ENCODE assay signal across 12 mouse cellular contexts in genomic region chr4:51153539-51153938, GRCm38 (mm10).
"Had no signal": no experiment of that assay in that cellular context is flagged by ENCODE, and none has a peak within 500 bp of the region (broad histone marks: within the 10 kb centered on the region; RNA-seq: fewer than 3 reads in every experiment).

No protein-coding gene starts in this region.

- H3K4me3 ChIP-seq: limb, embryonic 13.5 days; neural tube, embryonic 12.5 days had no signal

- H3K4me1 ChIP-seq: limb, embryonic 13.5 days; neural tube, embryonic 12.5 days had no signal

- H3K27me3 ChIP-seq: limb, embryonic 13.5 days; neural tube, embryonic 12.5 days had no signal

- H3K9ac ChIP-seq: limb, embryonic 13.5 days; liver, embryonic 14.5 days; neural tube, embryonic 12.5 days had no signal

- H3K4me2 ChIP-seq: limb, embryonic 13.5 days; neural tube, embryonic 12.5 days had no signal

- DNase-seq: kidney, adult 9 months; kidney, postnatal 36 days; layer of hippocampus, adult 9-11 months; layer of hippocampus, postnatal 36 days; left cerebral cortex, postnatal 4 days; lung, adult 18-20 months; thymus, postnatal 4 days had no signal

- H3K36me3 ChIP-seq: limb, embryonic 13.5 days; neural tube, embryonic 12.5 days had no signal

- H3K27ac ChIP-seq: kidney, postnatal 0 days; limb, embryonic 13.5 days; liver, embryonic 14.5 days; neural tube, embryonic 12.5 days; stomach, postnatal 0 days had no signal

- H3K9me3 ChIP-seq: limb, embryonic 13.5 days; neural tube, embryonic 12.5 days had no signal
